Mouse (Mus musculus) A20 (cell line): ENCODE results near the gene Rftn1.
"Not testable (repeated sequence)": the region's sequence is repeated elsewhere in the genome, so short reads cannot be mapped to it uniquely, and the experiment has no call there.

Source experiments
- DNase-seq: peaks from one replicate; pipeline ENCODE4 v3.0.0-alpha.2; 2011; ENCODE audit warnings: low read depth, low spot score

Gene Rftn1

DNA sequence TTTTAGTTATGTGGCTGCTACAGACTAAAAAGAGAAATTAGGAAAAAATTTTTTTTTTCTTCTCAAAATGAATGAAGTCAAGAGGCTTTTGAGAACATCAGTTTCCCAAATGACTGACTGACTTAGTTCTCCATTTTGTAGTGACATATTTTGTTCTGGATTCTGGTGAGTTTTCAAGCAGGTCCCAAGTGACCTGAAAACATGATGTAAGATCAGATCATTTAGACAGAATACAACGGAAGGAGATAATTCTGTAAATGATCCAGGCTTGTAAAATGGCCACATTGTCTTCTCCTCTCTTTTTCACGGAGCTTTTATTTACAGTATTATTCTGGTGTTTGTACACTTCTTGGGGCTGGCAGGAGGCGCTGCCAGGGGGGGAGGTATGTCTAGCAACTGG lies 62.1 kb downstream of the Rftn1 start:
- no peak for DNase-seq

DNA sequence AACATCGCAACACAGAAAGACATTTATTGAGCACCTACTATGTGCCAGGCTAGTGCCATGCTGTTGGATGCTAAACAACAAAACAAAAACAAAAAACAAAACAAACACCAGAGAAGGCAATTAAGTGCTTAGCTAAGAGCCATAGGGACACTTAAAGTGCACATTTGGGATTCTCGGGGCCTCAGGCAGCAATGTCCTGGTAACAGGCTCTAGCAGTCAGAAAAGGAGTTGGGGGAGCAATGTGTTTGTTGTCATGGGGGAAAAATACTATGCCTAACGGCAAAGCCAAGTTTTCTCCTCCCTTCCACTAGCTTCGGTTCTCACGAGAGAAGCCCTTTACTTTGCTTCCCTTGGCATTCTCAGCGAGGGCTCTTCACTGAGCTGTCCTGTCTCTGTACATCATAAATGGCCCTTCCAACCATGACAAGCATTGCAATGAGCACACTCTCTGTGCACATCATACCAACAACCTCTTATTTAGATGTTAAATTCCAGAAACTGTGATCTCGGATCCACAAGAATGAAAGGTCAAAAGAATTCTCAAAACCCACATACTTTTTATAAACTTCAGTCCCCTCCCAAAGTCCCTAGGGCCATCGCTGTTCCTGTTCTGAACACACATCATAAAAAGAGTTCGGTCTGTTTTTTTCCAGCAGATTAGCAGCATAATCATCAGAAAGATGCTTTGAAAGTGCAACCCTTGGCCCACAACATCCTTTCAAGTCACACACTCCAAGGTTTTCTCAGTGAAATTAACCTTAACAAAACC lies 63.2 kb downstream of the Rftn1 start:
- DNase-seq: no peak

DNA sequence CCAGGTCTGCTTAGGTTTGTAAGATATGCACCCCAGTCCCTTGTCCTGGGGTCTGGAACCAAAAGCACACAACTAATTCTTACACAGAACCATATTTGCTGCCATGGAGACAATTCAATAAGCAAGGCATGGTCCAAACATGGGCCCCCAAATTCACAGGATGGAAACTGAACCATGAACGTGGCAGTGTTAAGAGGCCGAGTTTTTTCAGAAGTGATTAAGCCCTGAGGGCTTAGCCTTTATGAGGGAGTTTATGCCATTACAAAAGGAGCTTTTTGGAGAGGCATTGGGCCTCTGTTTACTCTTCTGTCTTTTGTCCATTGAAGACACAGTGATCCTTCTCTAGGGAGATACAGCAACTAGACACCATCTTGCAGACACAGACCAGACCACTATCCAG lies 63.9 kb downstream of the Rftn1 start:
- DNase-seq: no peak

DNA sequence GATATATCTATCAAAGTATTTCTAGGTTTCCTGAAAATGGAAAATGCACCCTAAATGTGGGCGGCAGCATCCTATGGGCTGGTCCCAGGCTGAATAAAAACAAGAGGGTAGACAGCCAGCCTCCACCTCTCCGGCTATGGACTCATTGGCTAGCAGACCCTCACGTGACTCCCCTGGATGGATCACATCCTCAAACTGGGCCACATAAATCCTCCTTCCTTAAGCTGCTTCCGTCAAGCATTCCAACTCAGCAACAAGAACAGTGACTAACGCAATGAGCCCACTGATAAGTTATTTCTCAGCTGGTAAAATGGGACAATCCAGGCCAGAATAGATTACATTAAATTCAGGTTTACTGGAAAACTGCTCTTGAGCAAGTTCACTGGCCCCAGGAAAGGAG lies 64.6 kb downstream of the Rftn1 start:
- no peak for DNase-seq

DNA sequence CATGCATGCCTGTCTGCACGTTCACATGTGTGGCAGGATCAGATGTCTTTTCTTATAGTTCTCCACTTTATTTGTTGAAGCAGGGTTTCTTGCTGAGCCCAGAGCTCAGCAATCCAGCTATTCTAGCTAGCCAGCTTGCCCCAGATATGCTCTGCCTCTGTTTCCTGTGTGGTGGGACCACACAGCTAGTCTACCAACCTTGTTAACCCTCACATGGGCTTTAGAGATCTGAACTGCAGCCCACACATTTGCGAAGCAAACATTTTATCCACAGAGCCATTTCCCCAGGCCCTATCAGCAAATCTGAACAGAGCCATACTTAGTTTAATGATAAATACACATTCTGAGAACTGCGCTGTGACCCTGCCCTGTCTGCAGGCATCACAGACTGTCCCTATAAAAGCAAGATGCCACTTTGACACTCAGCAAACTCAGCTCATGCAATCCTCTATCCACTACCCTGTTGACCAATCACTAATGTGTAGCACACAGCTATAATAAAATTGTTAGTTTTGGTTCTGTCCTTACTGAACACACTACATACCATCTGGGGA lies 65.2 kb downstream of the Rftn1 start:
- no peak for DNase-seq

DNA sequence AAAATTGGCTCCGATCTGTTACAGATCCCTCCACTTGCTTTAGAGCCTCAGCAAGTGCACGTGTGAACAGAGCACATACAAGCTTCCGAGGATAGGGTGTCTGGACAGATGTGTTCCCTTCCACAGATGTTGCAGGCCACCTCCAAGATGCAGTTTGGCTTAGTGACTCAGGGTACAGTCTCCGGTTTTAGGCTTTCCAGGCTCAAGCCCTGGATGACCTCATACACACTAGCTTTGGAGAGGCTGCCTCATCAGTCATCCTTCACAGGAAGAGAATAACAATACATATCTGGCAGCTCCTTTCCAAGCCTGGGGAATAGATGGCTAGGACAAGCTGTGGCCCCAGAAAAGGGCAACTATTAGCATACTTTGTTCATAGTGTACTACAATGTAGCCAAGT lies 65.8 kb downstream of the Rftn1 start:
- no peak for DNase-seq

DNA sequence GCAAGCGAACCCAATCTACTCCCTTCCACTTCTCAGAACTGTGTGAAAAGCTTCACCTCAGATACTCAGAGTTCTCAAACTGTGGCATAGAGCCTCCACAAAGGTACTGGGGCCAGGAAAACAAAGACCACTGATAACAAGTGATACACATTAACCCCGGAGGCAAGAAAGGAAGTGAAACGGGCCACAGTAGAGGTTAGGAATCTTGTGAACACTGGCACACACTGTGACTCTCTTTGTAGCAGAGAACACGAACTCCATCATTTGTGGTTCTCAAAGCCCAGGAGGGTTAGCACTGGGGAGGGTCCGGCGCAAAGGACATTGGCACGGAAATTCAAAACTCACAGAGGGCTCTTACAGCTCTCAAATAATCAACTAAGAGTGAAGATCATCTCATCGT lies 67.9 kb downstream of the Rftn1 start:
- DNase-seq: no peak

DNA sequence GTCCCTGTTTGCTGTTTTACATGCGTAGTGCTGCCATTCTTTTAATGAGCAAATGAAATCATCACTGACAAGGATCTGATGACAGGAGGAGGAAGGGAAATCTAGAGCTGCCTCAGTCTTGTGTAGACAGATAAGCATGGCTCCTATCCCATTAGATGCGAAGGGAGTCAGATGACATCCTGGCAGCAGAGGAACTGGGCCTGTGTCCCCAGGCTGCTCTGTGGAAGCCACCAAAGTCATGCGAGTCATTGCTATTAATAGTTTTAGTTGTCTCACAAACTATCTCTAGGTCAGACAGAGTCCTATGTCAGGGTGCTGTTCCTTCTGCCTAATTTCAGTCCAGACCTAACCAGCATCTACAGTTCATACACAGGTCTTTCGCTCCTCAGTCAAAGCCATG lies 70.4 kb downstream of the Rftn1 start:
- DNase-seq: no peak

DNA sequence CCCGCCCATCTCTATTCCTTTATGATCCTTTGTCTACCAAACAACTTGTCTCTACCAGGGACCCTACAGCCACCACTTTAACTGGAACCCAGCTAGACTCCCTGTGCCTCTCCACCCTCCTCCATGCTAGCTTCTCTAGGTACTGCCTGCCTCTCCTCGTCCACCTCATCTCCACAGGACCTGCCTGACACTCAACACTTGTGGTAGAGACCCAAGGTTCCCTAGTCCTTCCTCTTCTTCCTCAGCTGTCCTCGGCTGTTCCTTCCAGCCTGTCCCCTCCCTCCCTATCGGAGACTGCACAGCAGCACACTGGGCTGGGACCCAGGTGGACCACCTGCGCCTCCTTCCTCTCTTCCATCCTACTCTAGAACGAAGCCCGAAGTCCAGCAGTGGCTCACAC lies 73.0 kb downstream of the Rftn1 start:
- DNase-seq: no peak

DNA sequence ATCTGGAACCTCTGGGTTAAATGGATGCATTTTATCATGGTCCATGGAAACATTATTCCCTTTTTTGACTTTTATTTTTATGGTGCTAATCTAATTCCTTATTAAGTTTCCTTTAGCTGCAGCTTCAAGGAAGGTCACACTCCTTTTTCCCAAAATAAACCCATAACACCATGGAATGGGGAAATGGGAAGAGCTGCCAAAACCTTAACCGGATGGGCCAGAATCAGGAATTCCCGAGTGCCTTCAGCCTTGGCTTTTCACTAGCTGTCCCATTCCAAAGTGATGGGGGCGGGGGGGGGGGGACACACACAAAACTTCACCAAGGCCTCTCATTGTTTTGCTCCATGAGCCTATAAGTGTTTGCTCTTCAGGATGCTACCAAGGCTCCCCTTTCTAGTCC lies 73.5 kb downstream of the Rftn1 start:
- no peak for DNase-seq

DNA sequence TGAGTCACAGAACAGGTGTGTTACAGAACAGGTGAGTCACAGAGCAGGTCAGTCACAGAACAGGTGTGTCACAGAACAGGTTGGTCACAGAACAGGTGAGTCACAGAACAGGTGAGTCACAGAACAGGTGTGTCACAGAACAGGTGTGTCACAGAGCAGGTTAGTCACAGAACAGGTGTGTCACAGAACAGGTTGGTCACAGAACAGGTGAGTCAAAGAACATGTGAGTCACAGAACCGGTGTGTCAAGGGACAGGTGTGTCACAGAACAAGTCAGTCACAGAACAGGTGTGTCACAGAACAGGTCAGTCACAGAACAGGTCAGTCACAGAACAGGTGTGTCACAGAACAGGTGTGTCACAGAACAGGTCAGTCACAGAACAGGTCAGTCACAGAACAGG lies 74.1 kb downstream of the Rftn1 start:
- DNase-seq: not testable (repeated sequence)

DNA sequence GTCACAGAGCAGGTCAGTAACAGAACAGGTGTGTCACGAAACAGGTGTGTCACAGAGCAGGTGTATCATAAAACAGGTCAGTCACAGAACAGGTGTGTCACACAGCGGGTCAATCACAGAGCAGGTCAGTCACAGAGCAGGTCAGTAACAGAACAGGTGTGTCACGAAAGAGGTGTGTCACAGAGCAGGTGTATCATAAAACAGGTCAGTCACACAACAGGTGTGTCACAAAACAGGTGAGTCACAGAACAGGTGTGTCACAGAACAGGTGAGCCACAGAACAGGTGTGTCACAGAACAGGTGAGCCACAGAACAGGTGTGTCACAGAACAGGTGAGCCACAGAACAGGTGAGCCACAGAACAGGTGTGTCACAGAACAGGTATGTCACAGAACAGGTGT lies 74.8 kb downstream of the Rftn1 start:
- DNase-seq: not testable (repeated sequence)

DNA sequence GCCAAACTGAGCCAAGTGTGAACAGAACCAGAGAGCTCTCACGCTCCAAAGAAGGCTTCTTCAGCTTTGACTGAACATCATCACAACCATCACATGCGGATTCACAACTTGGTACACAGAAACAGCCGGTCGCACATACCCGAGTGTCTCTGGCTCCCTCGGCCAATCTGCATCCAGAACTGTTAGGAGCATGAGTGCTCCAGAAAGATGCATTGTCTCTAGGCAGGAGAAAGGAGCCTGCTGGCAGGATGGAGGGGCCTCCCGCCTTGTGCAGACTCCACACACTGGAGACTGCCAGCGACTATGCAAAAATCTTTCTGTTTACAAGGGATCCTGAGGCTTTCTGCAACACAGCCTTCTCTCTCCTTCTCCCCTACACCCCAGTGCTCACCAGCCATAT lies 75.8 kb downstream of the Rftn1 start:
- no peak for DNase-seq

DNA sequence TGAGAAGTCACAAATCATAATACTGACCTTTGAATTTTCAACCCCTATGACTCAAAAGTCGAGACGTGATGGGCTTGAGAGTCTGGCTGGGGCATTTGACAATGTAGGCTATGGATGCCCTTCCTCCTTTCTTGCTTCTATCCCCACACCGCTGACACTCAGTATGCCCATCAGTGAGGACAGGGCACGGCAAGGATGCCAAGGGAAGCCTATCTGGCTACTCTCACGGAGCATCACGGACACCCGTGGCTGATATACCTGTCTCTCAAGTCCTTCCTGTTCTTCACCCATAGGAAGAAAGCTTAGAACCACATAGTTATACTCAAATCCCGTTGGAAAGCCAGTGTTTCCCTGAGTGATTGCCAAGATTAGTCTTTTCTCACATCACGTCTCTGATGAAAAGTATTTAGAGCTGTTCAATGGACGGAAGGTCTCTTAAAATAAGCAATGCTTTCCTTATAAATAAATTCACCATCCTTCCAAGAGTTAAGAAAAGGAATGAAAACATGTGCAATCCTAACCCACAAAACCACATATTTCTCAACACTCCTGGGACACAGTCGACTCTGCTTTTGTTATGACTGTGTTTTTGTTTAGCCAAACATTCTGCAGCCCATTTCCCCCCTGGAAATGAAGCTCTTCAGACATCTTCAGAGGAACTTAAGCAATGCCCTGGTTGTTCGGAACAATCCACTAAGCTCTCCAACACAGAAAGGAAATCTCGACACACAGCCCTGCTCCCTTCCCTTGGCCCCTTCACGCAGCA lies 79.6 kb downstream of the Rftn1 start:
- DNase-seq: no peak

DNA sequence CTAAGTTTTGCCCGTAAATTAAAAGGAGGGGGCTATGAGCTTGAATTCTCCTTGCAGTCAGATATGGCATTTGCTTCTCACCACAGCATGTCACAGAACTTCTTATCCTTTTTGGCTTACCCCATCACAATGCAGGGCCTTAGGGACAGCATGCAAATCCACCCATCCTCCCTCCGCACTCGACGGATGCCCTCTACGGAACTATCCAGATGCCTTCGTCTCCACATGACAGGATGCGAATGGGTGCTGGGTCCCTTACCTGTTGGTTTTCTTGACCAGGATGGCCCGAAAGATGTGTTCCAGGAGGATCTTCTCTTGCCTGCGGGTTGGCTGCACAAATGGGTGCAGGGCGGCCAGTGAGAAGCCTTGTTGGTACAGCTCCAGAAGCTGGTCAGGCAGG lies 83.7 kb downstream of the Rftn1 start:
- DNase-seq: no peak

DNA sequence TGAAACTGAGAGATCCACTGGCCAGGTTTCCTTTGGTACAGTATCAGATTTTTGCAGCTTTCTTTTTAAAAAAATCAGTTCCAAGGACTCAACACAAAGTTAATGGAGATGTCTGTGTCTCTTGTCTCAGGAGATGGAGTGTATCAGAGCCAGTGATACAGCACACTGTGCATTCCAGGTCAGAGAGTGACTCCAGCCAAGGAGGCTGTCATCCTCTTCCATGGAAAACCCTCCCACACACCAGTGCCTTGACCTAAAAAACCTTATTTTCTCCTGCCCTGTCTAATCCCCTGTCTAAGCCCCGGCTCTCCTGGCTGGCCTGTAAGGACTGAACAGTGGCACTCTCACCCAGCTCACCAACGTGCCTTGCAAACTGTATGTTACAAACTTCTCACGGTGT lies 86.3 kb downstream of the Rftn1 start:
- DNase-seq: no peak

DNA sequence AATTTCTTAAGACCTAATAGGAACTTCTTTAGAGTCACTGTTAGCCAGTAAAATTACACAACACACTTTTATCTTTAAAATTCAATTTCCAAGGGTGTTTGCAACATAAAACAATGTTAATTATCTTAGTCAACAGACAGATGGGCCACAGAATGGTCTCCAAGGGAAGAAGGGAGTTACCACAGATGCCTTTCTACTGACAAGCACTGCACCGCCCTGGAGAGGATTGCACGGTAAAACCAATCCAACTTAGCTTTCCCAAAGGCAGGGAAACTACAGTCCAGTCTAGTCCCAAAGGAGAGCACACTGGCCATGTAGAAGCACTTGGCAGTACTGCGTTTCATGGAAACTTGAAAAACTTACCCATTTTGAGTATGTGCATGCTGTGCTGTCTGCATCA lies 89.1 kb downstream of the Rftn1 start:
- no peak for DNase-seq

DNA sequence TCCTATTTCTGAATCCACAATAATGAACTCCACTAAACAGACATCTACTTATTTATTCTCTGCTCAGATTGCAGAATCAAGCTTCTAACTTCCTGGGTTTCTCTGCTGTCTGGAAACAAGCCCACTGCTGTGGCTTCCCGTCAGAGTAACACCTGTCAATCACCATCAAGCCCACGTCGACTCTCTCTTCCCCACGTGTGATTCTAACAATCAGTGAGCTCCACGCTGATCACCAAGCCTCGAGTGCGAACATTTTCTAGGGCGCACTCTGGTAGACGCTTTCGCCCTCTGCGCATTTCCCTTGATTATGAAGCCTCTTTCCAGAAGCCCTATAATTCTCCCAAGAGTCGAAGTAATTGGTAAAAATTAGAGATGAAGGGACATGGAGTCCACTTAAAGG lies 90.4 kb downstream of the Rftn1 start:
- DNase-seq: no peak

DNA sequence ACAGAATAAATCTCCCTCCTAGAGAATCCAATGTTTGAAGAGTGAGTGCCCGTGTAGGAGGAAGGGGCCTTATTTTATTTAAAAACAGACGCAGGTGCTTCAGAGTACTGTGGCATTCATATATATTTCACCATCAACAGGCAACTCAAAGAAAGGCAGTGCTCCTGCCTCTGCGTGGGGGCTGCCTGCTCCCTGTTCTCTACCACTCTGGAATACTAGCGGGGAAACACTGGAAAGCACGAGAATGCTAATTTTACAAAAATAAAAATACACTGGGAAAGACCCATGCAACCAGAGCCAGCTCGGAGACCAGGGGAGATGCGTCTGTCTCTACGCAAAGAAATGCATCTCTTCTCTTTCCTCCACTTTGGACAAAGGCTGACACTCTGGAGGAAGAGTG lies 91.1 kb downstream of the Rftn1 start:
- no peak for DNase-seq

DNA sequence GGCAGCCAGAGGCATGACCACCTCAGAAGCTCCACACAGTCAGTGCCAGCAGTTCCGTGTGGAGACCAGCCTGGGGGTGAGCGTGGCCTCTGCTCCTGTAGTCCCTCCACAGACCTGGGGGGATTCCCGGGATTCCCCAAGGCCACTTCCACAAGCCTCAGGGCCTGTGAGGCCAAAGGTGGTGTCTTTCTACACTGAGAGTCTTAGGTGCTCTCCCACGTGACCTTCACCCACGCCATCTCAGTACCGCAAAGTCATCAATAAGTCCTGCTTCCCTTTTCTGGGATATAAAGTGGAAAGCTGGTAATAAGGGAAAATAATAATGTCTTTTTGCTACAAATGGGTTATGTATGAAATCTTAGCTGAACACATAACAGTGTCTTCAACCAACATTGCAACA lies 92.2 kb downstream of the Rftn1 start:
- DNase-seq: peak; percentile 67

DNA sequence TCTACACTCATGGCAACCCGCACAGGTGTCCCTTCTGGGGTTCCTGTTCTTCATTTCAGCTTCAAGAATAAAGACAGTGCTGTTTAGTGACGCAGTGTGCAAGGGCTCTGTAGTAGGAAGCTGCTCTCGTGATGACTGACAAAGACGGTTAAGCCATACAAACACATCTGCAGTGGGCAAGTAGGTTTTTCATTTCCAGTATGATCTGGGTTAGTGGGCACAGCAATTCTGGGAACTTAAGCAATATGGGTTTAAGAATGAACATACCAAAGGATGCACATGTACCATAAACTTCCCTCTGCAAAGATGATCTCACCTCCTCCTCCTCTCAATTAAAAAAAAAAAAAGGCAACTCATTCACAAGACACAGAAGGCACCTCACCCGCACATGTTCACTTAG lies 92.6 kb downstream of the Rftn1 start:
- DNase-seq: no peak

DNA sequence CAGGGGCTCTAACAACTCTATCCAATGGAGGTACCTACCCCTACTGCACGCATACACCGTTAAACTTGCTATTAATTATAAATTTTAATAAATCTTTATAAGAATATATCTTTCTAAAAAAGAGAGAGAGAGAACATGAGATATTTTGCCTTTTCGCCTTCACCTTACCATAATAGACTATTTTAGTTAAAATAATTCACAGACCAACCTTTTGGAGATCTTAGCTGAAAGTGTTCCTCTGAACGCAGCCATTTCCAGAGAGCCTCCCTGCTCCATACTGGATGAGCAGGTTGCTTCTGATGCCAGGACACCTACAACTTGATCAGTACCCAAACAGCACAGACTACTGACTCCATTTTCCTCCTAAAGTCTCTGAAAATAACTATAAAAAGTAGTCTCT lies 94.2 kb downstream of the Rftn1 start:
- DNase-seq: peak; percentile 11

DNA sequence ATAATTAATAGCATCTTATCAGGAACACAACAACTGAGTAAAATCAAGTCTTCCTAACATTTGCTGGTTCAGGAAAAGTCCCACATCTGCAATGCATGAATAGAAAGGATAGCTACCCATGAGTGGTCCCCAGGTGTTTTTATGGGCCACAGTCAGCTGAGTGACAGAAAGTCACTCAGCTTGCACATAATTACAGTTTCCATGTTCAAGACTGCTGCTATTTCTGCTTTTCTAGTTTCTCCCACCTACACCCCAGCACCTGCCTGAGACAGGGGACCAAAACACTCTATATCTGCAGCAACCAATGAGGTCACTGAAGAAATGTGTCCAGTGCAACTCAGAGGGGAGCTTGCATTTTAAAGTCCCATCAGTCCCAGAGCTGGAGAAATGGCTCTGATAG lies 95.9 kb downstream of the Rftn1 start:
- peak; percentile 90 for DNase-seq
